Mouse (Mus musculus) neural tube, embryonic 13.5 days (tissue): ENCODE measurements at regions not wholly inside any gene's neighbourhood (a gene's known extent, or its start where the extent isn't known, plus 50 kb on each side); places are given as distances from the start of the nearest gene placed in this dataset.

Experiments
- ATAC-seq: fragments of 200-750 bp; cut with Nextera tagmentation; 2 replicates; pipeline ENCODE4 v1.8.0; 2017; ENCODE audit warnings: low read depth, mild to moderate bottlenecking, moderate TSS enrichment, moderate library complexity
- H3K27ac ChIP-seq: fragments of 300-500 bp; sonication (generic); replicated peaks from 2 replicates; pipeline ENCODE4 v1.5.1; 2015; ENCODE audit warnings: moderate library complexity, mild to moderate bottlenecking, inconsistent platforms
- H3K27me3 ChIP-seq: fragments of 300-500 bp; sonication (generic); 2 replicates; pipeline ENCODE4 v1.6.1; 2015; ENCODE audit warnings: mild to moderate bottlenecking, inconsistent platforms
- H3K36me3 ChIP-seq: fragments of 300-500 bp; sonication (generic); 2 replicates; pipeline ENCODE4 v1.6.1; 2015; ENCODE audit warnings: mild to moderate bottlenecking, inconsistent platforms
- H3K4me1 ChIP-seq: fragments of 300-500 bp; sonication (generic); replicated peaks from 2 replicates; pipeline ENCODE4 v1.6.1; 2015; ENCODE audit warnings: inconsistent platforms
- H3K4me2 ChIP-seq: fragments of 300-500 bp; sonication (generic); 2 replicates; pipeline ENCODE4 v1.6.1; 2015; ENCODE audit warnings: inconsistent platforms, mild to moderate bottlenecking, moderate library complexity
- H3K4me3 ChIP-seq: fragments of 300-500 bp; sonication (generic); 2 replicates; pipeline ENCODE4 v1.5.1; 2015; ENCODE audit warnings: mild to moderate bottlenecking, inconsistent platforms
- H3K9ac ChIP-seq: fragments of 300-500 bp; sonication (generic); 2 replicates; pipeline ENCODE4 v1.6.1; 2015; ENCODE audit warnings: moderate library complexity, mild to moderate bottlenecking, inconsistent platforms
- H3K9me3 ChIP-seq: fragments of 300-500 bp; sonication (generic); 2 replicates; pipeline ENCODE4 v1.6.1; 2016; ENCODE audit warnings: inconsistent platforms

- Histone ChIP-seq H3K9ac (no peak overlapping the region), H3K27me3 (no peaks in the 10 kb centered on the region), H3K4me2 (no peak overlapping the region), H3K27ac (no peak overlapping the region), H3K9me3 (no peaks in the 10 kb centered on the region), H3K4me1 (no peaks in the 10 kb centered on the region), H3K36me3 (no peaks in the 10 kb centered on the region), H3K4me3 (no peak overlapping the region)
- ATAC-seq, result no peak
Measured at GRCm38 (mm10) chr12:39472984-39473383, 564.8 kb downstream of the Arl4a start.
